Mouse (Mus musculus) left cerebral cortex, postnatal 14 days (tissue): ENCODE results near the gene Acpp. TPM values are rescaled to one million over a fixed set of nuclear protein-coding genes. Genes with fewer than 3 reads are reported as not detected.

Experiments used
- DNase-seq, 2 experiments: peaks; one replicate each; pipeline ENCODE4 v3.0.0; 2021 to 2022; ENCODE audit warnings: low spot score in 2 of 2, mixed read lengths in 1 of 2
- intact Hi-C: fragments of 180-260 bp; cut with DNase I; formaldehyde crosslinking; loops from one replicate; pipeline ENCODE4 v1.15.1; 2025
- total RNA-seq, 2 experiments: library from RNA; stranded (reverse); gene quantifications; 2 replicates each; pipeline ENCODE4 v1.2.3; 2021

Gene Acpp
- total RNA-seq, 2 experiments from 2014 or later, result 0.13 to 0.46 TPM

DNA sequence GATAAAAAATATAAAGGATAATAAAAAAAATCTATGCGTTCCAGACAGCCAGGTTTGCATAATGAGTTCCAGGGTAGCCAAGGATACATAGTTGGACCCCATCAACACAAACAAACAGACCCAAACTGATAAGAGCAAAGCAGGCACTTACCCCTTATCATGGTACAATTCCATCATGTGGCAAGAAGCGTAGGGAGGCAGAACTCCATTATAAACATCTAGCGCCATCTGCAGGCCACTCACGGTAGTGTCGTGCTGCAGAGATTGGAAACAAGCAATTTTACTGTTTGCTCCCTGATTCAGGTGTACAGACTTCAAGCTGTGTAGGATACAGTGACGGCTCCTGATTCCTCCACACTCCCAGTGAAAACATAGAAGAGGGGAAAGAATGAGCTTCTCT lies 30.8 kb downstream of the Acpp start:
- intact Hi-C loops, result loop anchor here (2.0 to 5.0 kb wide), 2 partner anchors 30 to 99 kb away; no protein-coding TSS in a partner anchor
- peak; percentile 82 to 84 for DNase-seq

DNA sequence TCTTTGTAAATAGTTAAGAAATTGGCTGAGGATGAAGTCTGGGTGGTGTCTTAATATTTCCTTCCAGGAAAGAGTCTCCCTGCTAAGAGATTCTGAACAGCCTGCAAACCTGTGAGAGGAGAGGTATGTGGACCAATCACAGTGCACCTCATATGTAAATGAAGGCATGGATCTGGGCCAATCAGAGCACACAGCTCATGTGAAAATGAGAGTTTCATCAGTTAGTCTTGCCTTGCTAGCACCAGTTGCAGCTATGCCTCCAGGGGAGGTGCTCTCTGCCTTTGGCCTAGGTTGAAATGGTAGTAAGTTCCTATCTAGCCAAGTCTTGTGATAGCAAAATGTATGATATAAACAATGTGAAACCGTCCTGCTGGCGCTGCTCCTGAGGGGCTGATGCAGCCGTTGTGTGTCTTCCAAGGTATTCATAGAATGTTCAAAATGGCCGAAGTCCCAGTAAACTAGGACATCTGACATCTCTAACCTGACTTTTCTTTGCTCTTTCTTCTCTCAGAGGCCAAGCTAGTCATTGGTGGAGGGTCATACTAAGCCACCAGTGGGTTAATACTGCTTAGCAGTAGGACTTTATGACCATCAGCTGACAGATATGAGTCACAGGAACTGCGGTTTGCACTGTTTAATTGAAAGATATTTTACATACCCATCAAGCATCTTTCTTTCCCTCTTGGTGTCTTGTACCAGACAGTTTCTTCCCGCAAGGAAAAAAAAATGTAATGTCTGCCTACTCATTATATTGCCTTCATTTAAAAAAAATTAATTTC lies 32.0 kb downstream of the Acpp start:
- no peak for DNase-seq
- intact Hi-C loops, result loop anchor here (2.0 to 5.0 kb wide), 2 partner anchors 29 to 98 kb away; no protein-coding TSS in a partner anchor

DNA sequence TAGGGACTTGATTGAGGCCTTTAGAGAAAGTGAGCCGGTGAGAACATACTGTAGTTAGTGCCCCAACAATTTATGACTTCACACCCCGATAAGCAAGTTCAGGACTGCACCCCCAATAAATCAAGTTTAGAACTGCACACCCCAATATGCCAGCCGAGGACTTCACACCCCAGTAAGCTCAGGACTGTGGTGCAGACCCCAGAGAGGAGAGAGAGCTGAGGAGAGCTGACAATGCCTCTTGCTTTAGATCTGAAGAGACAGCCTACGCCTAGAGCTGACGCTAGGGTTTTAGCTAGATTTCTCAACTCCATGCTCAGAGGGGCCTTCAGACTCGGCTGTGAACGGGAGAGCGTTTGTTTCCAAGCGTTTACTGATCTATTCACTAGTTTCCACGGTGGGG lies 32.7 kb downstream of the Acpp start:
- no peak for DNase-seq
- intact Hi-C loops, result loop anchor here (5.0 kb wide), 1 partner anchor 97 kb away; no protein-coding TSS in a partner anchor

DNA sequence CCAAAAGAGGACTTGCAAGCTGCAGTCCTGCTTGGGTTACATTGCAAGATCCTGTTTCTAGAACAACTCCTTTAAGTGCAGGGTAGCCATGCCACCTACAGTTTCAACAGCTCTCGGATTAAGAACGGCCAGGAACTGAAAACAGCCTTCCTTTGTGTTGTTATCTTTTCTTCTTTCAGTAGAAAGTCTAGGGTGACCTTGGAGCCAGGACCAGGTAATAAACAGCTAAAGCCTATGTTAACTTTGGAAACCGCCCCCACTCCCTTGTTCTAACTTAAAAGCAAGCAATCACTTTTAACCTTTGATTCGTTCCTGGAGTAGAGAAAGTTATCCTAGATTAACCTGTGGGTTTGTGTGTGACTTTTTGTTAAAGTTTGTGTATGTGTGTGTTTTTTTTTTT lies 33.2 kb downstream of the Acpp start:
- intact Hi-C loops, result no loop called here
- no peak for DNase-seq

DNA sequence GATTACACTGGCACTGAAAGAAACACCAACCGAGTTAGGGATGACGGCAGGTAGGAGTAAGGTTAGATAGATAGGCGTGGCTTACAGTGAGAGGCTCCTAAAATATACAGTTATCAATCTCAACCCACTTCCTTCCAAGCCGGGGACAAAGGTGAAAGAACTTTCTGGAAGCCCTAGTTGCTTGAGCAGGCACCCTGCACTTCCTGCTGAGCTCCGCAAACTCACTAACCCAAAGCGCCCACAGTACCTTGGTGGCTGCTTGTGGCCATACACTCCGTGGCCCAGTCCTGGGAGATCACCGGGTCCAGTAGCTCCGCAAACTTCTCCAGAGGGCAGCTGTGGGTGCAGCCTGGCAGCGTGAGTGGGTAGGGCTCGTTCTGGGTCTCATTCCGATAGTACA lies 37.0 kb downstream of the Acpp start:
- no peak for DNase-seq
- intact Hi-C loops, result no loop called here

DNA sequence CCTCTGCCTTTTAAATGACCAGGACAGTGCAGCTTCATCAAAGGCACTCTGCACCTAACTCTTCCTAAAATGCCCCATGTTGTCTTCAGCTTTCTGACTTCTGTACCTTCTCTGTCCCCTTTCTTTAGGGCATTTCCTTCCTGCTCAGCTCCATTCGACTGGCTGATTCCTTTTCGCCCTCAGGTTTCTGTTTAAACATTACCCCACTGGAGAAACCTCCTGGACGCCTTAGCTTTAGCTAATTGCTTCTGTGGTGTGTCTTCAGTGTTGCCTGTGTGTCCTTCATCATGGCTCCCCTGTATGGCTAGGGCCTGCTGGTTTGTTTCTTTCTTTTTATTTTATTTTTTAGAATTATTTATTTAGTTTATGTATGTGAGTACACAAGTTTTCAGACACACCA lies 40.5 kb downstream of the Acpp start:
- DNase-seq, result no peak
- intact Hi-C loops, result no loop called here

DNA sequence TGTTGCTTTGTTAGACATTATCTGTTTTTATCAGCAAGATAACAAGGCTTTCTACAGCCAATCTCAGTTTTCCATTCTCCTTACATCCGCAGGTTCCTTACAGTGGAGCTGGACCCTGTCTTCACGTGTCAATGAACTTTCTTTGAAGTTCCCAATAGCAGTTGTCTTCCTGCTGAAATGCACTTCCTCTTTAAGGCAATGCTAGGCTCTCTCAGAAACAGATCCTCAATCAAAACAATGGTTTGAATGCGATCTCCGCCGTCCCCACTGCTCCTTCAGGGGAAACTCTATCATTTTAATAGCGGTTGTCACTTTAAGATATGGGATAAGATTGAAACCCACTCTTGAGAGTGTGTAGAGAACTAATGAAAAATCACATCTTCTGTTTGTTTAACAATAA lies 52.6 kb downstream of the Acpp start:
- intact Hi-C loops, result no loop called here
- no peak for DNase-seq

DNA sequence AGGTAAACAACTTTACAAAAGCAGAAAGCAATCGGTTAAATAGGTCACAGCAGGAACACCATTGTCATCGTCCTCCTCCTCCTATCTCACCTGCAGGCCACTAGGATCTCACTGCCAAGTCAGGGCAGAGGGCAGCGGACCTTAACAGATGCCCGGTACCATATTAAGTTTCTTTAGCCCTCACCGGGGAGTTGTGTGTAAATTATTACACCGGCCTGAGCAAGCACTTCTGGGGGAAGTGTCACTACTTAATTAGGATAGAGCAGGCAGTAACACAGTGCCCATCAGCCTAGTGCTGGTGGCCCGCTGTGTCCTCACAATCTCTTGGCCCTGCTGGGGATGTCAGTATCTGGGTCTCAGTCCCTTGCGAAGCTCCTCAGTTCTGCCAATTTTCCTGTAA lies 55.0 kb downstream of the Acpp start:
- no peak for DNase-seq
- intact Hi-C loops, result no loop called here

DNA sequence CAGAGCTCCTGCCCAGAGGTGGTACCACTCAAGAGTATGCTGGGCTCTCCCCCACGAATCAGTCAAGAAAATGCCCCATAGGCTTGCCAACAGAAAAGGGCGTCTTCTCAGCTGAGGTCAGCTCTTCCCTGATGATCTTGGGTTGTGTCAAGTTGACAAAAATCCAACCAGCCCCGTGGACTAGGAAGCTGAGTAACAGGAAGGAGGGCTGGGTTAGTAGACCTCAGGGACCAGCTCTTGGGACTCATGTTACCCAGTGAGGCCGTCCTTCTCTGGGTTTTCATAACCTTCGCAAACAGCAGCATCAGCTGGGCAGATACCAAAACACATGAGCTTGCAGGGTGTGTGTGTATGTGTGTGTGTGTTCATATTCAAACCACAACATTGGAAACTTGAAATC lies 55.8 kb downstream of the Acpp start:
- DNase-seq, result no peak
- intact Hi-C loops, result no loop called here

DNA sequence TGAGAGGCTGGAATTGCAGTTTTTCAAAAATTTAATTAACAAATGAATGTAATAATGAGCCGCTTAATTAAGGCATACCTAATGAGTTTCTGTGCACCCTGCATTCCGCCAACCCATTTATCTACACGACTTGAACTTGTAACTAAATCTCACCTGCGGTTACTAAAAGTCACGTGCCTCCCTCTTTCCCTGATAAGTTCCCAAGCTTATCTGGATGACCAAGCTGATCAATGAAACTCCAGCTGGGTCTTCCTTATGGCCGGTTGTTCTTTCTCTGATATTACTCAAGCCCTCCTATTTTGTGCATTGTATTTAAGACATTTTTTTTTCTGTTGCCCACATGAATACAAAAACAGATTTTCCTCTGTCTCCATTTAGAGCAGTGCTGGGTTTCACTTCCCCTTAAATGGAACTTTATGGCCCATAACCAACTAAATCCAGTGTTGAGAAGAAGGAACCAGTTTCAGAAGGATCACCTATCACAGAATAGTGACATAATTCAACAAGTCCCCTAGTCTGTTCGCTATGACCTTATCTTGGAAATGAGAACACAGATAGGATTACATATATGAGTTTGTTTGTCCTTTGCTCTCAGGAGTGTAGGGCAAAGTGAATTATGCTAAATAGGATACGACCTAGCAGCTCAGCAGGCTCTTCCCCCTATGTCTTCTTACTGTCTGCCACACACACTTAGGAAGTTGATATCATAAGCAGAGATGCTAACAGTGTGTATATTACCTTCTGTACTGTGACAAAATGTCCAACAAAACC lies 56.6 kb downstream of the Acpp start:
- DNase-seq, result no peak
- intact Hi-C loops, result no loop called here

DNA sequence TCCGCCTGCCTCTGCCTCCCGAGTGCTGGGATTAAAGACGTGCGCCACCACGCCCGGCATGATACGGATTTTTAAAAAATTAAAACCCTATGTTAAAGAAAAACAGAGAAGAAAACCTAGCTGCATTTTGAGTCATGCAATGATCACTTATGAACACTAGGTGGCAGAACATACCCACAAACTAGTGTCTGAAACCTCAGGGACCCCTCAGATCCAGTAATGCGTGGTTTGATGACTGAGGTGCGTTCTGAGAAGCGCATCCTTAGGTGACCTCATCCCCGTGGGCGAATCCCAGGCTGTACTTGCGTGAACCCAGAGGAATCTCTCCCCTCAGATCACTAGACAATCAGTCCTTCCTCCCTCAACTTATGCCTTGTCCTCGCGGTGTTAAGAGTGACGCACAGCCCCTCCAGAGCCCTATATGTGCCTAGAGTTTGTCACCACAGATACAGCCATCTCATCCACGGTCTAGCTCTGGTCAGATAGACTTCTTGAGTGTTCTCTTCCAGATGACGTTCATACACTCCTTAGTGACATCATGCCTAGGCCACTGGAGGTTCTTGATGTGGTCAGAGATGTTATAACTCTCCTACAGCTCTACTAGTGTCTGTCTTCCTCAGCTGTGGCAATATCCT lies 59.9 kb downstream of the Acpp start:
- peak; percentile 66 to 84 for DNase-seq
- intact Hi-C loops, result loop anchor here (2.0 to 5.0 kb wide), 2 partner anchors 29 to 95 kb away; no protein-coding TSS in a partner anchor

DNA sequence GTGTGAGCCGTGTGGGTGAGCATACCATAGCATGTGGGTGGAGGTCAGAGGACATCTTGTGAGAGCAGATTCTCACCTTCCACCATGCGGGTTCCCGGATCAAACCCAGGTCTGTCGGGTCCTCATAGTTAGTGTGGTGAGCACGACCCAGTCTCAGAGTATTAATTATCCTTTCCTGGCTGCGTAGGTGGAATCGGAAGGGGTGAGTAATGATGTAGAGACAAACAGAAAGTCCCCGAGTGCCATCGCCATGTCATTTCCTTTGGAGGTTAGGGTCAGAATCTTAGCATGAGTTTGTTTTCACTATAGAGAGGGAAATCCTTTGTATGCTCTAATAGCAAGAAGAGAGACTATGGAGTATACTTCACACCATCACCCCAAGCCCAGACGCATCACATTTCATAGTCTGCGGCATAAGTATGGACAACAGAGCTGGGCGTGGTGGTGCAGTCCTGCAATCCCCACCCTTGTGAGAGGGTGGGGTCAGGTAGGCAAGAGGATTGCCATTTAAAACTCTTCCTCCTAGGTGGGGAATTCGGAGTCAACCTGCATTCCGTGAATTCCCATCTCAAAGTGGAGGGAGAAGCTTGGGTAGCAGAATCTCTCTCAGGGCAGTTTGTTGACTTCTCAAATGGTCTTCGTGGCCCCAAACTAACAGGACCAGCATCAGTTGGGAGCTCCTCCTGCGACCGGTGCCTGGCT lies 62.3 kb downstream of the Acpp start:
- intact Hi-C loops, result loop anchor here (5.0 kb wide), 1 partner anchor 97 kb away; no protein-coding TSS in a partner anchor
- no peak for DNase-seq

DNA sequence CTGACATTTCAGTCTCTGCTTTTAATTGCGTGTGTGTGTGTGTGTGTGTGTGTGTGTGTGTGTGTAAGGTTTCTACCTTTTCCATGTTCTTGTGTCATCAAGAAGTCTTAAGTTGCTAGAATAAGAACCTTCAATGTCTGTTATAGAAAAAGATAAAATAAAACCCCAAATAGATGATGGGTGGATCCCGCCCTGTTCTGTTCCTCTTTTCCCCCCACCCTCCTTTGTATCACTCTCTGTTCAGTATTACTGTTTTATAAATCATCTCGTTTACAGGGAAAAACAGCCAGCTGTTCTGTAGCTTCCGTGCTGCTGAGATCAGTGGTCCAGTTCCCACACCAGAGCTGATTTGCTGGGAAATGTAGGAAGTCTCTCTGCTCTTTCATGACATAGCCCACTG lies 65.5 kb downstream of the Acpp start:
- intact Hi-C loops, result no loop called here
- DNase-seq, result no peak

DNA sequence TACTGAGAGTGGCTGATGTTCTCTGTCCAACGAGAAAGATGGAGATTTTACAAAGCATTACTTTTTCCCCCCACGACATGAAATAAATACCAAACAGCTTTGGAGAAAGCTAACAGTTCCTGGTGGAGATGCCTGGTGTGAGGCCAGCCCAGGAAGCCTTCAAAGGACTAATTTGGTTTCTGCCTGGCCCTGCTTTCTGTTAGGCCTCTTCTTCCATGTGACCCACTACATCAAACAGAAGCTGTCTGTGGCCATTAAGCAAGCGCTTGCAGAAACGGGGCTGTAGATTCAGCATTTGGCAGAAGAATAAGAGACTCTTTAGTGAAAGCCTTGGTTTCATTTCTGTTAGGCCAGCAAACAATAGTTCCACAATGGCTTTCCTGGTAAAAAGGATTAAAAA lies 65.9 kb downstream of the Acpp start:
- no peak for DNase-seq
- intact Hi-C loops, result no loop called here

DNA sequence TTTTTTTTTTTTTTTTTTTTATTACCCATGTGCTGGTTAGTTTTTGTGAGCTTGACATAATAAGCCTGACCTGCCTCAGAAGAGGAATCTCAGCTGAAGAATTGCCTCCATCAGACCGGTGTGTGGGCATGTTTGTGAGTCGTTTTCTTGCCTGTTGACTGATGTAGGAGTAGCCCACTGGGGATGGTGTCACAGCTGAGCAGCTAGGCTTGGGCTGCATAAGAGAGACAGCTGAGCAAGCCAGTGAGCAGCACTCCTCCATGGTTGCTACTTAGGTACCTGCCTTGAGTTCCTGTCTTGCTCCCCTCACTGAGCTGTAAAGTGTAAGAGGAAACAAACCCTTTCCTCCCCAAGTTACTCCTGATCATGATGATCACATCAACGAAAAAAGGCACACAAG lies 67.6 kb downstream of the Acpp start:
- intact Hi-C loops, result no loop called here
- no peak for DNase-seq

DNA sequence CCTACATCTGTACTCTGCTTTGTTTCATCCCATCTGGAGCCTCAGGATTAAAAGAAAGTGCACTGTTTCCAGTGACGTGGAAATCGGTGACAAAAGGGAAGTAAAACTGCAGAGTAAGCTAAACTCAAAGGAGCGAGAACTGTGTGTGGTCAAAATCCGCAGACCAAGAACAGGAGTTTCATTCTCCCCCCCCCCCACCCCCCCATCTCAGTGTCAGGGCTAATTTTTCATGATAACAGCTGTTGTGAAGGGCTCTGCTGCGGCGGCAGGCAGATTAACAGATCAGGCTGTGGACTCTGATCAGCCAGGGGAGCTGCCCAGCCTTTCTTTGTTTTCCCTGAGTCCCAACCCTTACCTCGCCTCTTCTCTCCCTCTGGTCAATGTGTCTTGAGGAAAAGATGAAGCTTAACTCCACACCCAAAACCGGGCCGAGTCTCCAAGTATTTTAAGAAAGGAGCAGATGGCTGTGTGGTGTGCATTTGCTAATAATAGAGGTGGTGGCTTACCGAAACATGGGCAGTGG lies 68.1 kb downstream of the Acpp start:
- DNase-seq, result peak; percentile 31 to 40
- intact Hi-C loops, result no loop called here

DNA sequence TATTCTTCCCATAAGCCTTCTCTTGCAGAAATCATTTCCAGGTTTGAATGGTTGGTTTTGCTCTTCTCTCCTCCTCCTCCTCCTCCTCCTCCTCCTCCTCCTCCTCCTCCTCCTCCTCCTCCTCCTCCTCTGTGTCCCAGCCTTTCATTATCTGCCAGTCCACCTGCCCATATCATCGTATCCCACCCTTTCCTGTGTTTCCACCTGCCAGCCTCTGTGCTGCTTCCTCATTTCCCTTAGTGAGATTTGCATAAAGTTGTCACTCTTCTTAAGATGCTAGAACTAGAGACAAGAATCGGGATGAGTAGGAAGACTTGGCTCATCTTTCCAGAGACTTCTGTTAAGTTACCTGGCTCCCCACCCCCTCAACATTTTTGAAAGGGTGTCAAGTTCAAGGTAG lies 73.0 kb downstream of the Acpp start:
- no peak for DNase-seq
- intact Hi-C loops, result no loop called here

DNA sequence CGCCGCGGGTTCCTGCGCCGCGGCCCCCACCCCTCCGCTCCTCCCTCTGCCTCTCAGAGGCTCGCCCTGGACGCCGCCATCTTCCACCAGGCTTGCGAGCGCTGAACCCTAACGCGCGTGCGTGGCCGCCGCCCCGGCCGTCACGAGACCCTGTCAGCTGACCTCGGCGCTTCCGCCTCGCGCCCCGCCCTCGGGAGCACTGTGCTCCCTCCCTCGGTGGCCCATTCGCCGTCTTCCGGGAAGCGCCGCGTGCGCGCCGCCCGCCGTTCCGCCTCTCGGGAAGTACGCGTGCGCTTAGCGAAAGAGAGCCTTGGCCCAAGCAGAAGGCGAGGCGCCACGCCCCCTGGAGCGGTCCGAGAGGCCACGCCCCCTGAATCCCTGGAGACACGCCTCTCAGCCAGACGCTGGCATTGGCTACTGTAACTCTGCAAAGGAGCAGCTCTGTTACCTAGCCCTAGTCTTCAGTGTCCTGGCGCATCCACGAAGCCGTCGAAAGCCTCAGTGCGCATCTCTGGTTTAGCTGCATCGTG lies 74.7 kb downstream of the Acpp start, which contains the start of gene Dnajc13:
TSS of gene Dnajc13 (minus strand) at position 108 of the 530 bp plus-strand sequence.
- intact Hi-C loops, result no loop called here
- peak; percentile 97 to 98 for DNase-seq
